10 mouse cellular contexts compared by ENCODE assay signal in genomic region chr3:116033871-116034222, GRCm38 (mm10). TPM values are rescaled to one million over a fixed set of nuclear protein-coding genes. Genes with fewer than 3 reads are reported as not detected.
DNase-seq lines count a peak whose midpoint lies in the region; ATAC-seq lines count a peak whose summit lies in the region.
"Had no signal": no experiment of that assay in that cellular context is flagged by ENCODE, and none has a peak within 500 bp of the region (broad histone marks: within the 10 kb centered on the region; RNA-seq: fewer than 3 reads in every experiment).

No protein-coding gene starts in this region.

- H3K9me3 ChIP-seq in forebrain, embryonic 12.5 days = no peaks in the 10 kb centered on the region
- H3K9me3 ChIP-seq in limb, embryonic 11.5 days (ENCODE audit: control insufficient read depth, low read length) = no peaks in the 10 kb centered on the region
- H3K9me3 ChIP-seq: embryonic facial prominence, embryonic 15.5 days; lung, embryonic 15.5 days had no signal

- H3K9ac ChIP-seq in forebrain, embryonic 12.5 days = no peak overlapping the region
- H3K9ac ChIP-seq in limb, embryonic 11.5 days (ENCODE audit: low read length) = no peak overlapping the region
- H3K9ac ChIP-seq: embryonic facial prominence, embryonic 15.5 days; lung, embryonic 15.5 days had no signal

- no peaks in the 10 kb centered on the region for H3K27me3 ChIP-seq in forebrain, embryonic 12.5 days
- no peaks in the 10 kb centered on the region for H3K27me3 ChIP-seq in limb, embryonic 11.5 days (ENCODE audit: control insufficient read depth, insufficient read depth, low read length)
- H3K27me3 ChIP-seq: embryonic facial prominence, embryonic 15.5 days; lung, embryonic 15.5 days had no signal

- no peak overlapping the region for H3K27ac ChIP-seq in forebrain, embryonic 12.5 days
- no peak overlapping the region for H3K27ac ChIP-seq in limb, embryonic 11.5 days (replicated peaks; ENCODE audit: low read depth, low read length)
- H3K27ac ChIP-seq: embryonic facial prominence, embryonic 15.5 days; lung, embryonic 15.5 days had no signal

- H3K4me3 ChIP-seq in forebrain, embryonic 12.5 days (replicated peaks) = no peak overlapping the region
- no peak overlapping the region for H3K4me3 ChIP-seq in limb, embryonic 11.5 days (ENCODE audit: low read depth, low read length)
- H3K4me3 ChIP-seq: embryonic facial prominence, embryonic 15.5 days; lung, embryonic 15.5 days had no signal

- WGBS in forebrain, embryonic 12.5 days = 60% methylated on average over 3 of the region's 3 CpGs
- 63% methylated on average over 3 of the region's 3 CpGs for WGBS in limb, embryonic 11.5 days

- H3K4me1 ChIP-seq in forebrain, embryonic 12.5 days = no peaks in the 10 kb centered on the region
- H3K4me1 ChIP-seq in limb, embryonic 11.5 days (ENCODE audit: control insufficient read depth, insufficient read depth, low read length) = peaks cover 5% of the 10 kb centered on the region; the same call in 1 of the 2 replicates
- H3K4me1 ChIP-seq: embryonic facial prominence, embryonic 15.5 days; lung, embryonic 15.5 days had no signal

- DNase-seq in kidney, adult 9 months = peak; percentile 70
- DNase-seq in kidney, postnatal 4 days = no peak
- peak; percentile 87 for DNase-seq in NIH3T3 (ENCODE audit: low read depth)
- DNase-seq in limb, embryonic 11.5 days (ENCODE audit: low spot score) = peak; percentile 23
- DNase-seq in yolk sac, embryonic 10.5 days (ENCODE audit: low spot score) = peak; percentile 36
- no peak for DNase-seq in spleen, postnatal 4 days (ENCODE audit: low spot score in 2 of 2)
- no peak for DNase-seq in cerebellum, postnatal 36 days

- no peaks in the 10 kb centered on the region for H3K36me3 ChIP-seq in forebrain, embryonic 12.5 days (replicated peaks)
- no peaks in the 10 kb centered on the region for H3K36me3 ChIP-seq in limb, embryonic 11.5 days (ENCODE audit: control insufficient read depth, insufficient read depth, low read length)
- H3K36me3 ChIP-seq: embryonic facial prominence, embryonic 15.5 days; lung, embryonic 15.5 days had no signal

- H3K4me2 ChIP-seq in forebrain, embryonic 12.5 days = no peak overlapping the region
- H3K4me2 ChIP-seq in limb, embryonic 11.5 days (ENCODE audit: low read depth, severe bottlenecking) = no peak overlapping the region
- H3K4me2 ChIP-seq: embryonic facial prominence, embryonic 15.5 days; lung, embryonic 15.5 days had no signal

- ATAC-seq in forebrain, embryonic 12.5 days (ENCODE audit: low FRiP score) = peak; percentile 53; the same call in 1 of the 2 replicates
- peak; percentile 21; the same call in 1 of the 2 replicates for ATAC-seq in limb, embryonic 11.5 days (ENCODE audit: insufficient number of reproducible peaks, low FRiP score, low TSS enrichment, low read depth)

RNA-seq across cellular contexts. Expression of gene Extl2, which starts 26.6 kb away (rescaled TPM):
- polyA plus RNA-seq in forebrain, embryonic 12.5 days (2016; fragmentation: Nextera tagmentation; extraction: Ambion mirVana) = 22.0 and 22.4 TPM in 2 replicates
- 18.1 and 18.3 TPM in 2 replicates for polyA plus RNA-seq in limb, embryonic 11.5 days (2014; fragmentation: Nextera tagmentation; extraction: Ambion mirVana)

RNA-seq across cellular contexts. Expression of gene Slc30a7, which starts 26.6 kb away (rescaled TPM):
- 20.3 and 24.2 TPM in 2 replicates for polyA plus RNA-seq in forebrain, embryonic 12.5 days (2016; fragmentation: Nextera tagmentation; extraction: Ambion mirVana)
- 31.6 and 35.5 TPM in 2 replicates for polyA plus RNA-seq in limb, embryonic 11.5 days (2014; fragmentation: Nextera tagmentation; extraction: Ambion mirVana)

Comparison
In these comparisons a context has a peak if more than half of its experiments do, and no peak if none do; other contexts are left out.
1. DNase-seq: peak in kidney, adult 9 months (single experiment), NIH3T3 (single experiment), limb, embryonic 11.5 days (single experiment) and yolk sac, embryonic 10.5 days (single experiment); none in kidney, postnatal 4 days (0 of 2), spleen, postnatal 4 days (0 of 2) and cerebellum, postnatal 36 days (0 of 2).